In the genomic region with DNA sequence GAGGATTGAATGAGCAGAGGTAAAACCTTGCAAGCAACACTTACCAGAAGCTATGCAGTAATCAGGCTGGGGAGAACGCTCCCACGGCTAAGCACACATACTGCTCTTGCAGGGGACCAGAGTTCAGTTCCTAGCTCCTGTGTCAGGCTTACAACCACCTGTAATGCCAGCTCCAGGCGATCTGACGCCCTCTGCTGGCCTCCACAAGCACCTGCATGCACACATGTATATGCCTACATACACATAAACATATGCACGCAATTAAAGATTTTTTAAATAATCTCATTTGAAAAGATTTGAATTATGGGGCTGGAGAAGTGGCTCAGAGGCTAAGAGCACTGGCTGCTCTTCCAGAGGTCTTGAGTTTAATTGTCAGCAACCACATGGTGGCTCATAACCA, we compare ENCODE assay signal across 18 mouse cellular contexts. TPM values are rescaled to one million over a fixed set of nuclear protein-coding genes. Genes with fewer than 3 reads are reported as not detected.
DNase-seq lines count a peak whose midpoint lies in the region; ATAC-seq and TF ChIP-seq lines count a peak whose summit lies in the region.
"Had no signal": no experiment of that assay in that cellular context is flagged by ENCODE, and none has a peak within 500 bp of the region (broad histone marks: within the 10 kb centered on the region; RNA-seq: fewer than 3 reads in every experiment).

No protein-coding gene starts in this region.

- H3K4me2 ChIP-seq in kidney, postnatal 0 days (ENCODE audit: low read length), result no peak overlapping the region
- no peak overlapping the region for H3K4me2 ChIP-seq in lung, postnatal 0 days (replicated peaks; ENCODE audit: low read depth, low read length)
- no peak overlapping the region for H3K4me2 ChIP-seq in forebrain, embryonic 16.5 days (ENCODE audit: low read length)
- H3K4me2 ChIP-seq: limb, embryonic 13.5 days; midbrain, embryonic 12.5 days; neural tube, embryonic 15.5 days had no signal

- H3K4me3 ChIP-seq in kidney, postnatal 0 days (replicated peaks; ENCODE audit: low read depth, low read length), result no peak overlapping the region
- no peak overlapping the region for H3K4me3 ChIP-seq in lung, postnatal 0 days (ENCODE audit: low read depth, low read length)
- no peak overlapping the region for H3K4me3 ChIP-seq in ES-Bruce4 (ENCODE audit: low read depth, low read length)
- no peak overlapping the region for H3K4me3 ChIP-seq in forebrain, embryonic 16.5 days (replicated peaks; ENCODE audit: low read length)
- H3K4me3 ChIP-seq: erythroblast, embryonic 14.5 days; heart, embryonic 10.5 days; limb, embryonic 13.5 days; midbrain, embryonic 12.5 days; myocyte; neural tube, embryonic 15.5 days had no signal

- ATAC-seq in kidney, postnatal 0 days (replicated peaks; ENCODE audit: low FRiP score, low read depth), result no peak
- no peak for ATAC-seq in lung, postnatal 0 days
- ATAC-seq in forebrain, embryonic 16.5 days, result no peak
- ATAC-seq: forebrain, embryonic 14.5 days; inflammation-experienced regulatory T-cells, adult 6 months had no signal

- no peak overlapping the region for H3K9ac ChIP-seq in kidney, postnatal 0 days (ENCODE audit: low read depth, low read length)
- no peak overlapping the region for H3K9ac ChIP-seq in lung, postnatal 0 days (replicated peaks; ENCODE audit: low read depth)
- H3K9ac ChIP-seq in ES-Bruce4 (ENCODE audit: low read depth, poor library complexity, severe bottlenecking), result no peak overlapping the region
- no peak overlapping the region for H3K9ac ChIP-seq in forebrain, embryonic 16.5 days (replicated peaks; ENCODE audit: low read depth, low read length)
- H3K9ac ChIP-seq: limb, embryonic 13.5 days; midbrain, embryonic 12.5 days; neural tube, embryonic 15.5 days had no signal

- no peak for TF ChIP-seq POLR2A in ES-Bruce4 (IDR thresholded peaks at IDR 0.05; ENCODE audit: insufficient read depth, low read length)
- no peak for TF ChIP-seq POLR2A in brain, embryonic 14.5 days (IDR thresholded peaks at IDR 0.05; ENCODE audit: borderline replicate concordance, extremely low read depth, insufficient read depth, insufficient read length, poor library complexity, severe bottlenecking)

- no peaks in the 10 kb centered on the region for H3K27me3 ChIP-seq in kidney, postnatal 0 days (ENCODE audit: insufficient read depth, low read length)
- H3K27me3 ChIP-seq in lung, postnatal 0 days (replicated peaks; ENCODE audit: insufficient read depth, low read length), result no peaks in the 10 kb centered on the region
- H3K27me3 ChIP-seq in ES-Bruce4 (ENCODE audit: control insufficient read depth, insufficient read depth, low read length, poor library complexity, severe bottlenecking), result no peaks in the 10 kb centered on the region
- no peaks in the 10 kb centered on the region for H3K27me3 ChIP-seq in forebrain, embryonic 16.5 days (replicated peaks; ENCODE audit: control insufficient read depth, insufficient read depth, low read length)
- H3K27me3 ChIP-seq: limb, embryonic 13.5 days; midbrain, embryonic 12.5 days; neural tube, embryonic 15.5 days had no signal

- no peaks in the 10 kb centered on the region for H3K9me3 ChIP-seq in kidney, postnatal 0 days (replicated peaks; ENCODE audit: low read length)
- no peaks in the 10 kb centered on the region for H3K9me3 ChIP-seq in lung, postnatal 0 days (ENCODE audit: low read length)
- no peaks in the 10 kb centered on the region for H3K9me3 ChIP-seq in ES-Bruce4 (replicated peaks; ENCODE audit: control insufficient read depth, insufficient read depth, low read length, poor library complexity, severe bottlenecking)
- no peaks in the 10 kb centered on the region for H3K9me3 ChIP-seq in forebrain, embryonic 16.5 days (ENCODE audit: control insufficient read depth, low read length)
- H3K9me3 ChIP-seq: heart, embryonic 10.5 days; midbrain, embryonic 12.5 days; neural tube, embryonic 15.5 days had no signal

- no peak for TF ChIP-seq EP300 in lung, postnatal 0 days (IDR thresholded peaks at IDR 0.05)
- TF ChIP-seq EP300 in ES-Bruce4 (IDR thresholded peaks at IDR 0.05; ENCODE audit: insufficient read depth, low read depth, low read length), result no peak

- no peaks in the 10 kb centered on the region for H3K36me3 ChIP-seq in kidney, postnatal 0 days (ENCODE audit: insufficient read depth, low read length)
- no peaks in the 10 kb centered on the region for H3K36me3 ChIP-seq in lung, postnatal 0 days (ENCODE audit: insufficient read depth, low read length)
- no peaks in the 10 kb centered on the region for H3K36me3 ChIP-seq in ES-Bruce4 (ENCODE audit: control insufficient read depth, insufficient read depth, low read length, poor library complexity, severe bottlenecking)
- H3K36me3 ChIP-seq in forebrain, embryonic 16.5 days (ENCODE audit: control insufficient read depth, insufficient read depth), result no peaks in the 10 kb centered on the region
- H3K36me3 ChIP-seq: heart, embryonic 10.5 days; limb, embryonic 13.5 days; midbrain, embryonic 12.5 days had no signal

- no peak for DNase-seq in kidney, postnatal 0 days (ENCODE audit: low spot score)
- no peak for DNase-seq in kidney, adult 11 months
- DNase-seq in lung, postnatal 0 days (ENCODE audit: low spot score), result no peak
- no peak for DNase-seq in lung, postnatal 36 days
- DNase-seq in brain, embryonic 14.5 days (ENCODE audit: low read depth), result no peak
- DNase-seq: cerebellum, adult 9-10 months; heart, postnatal 10 days; kidney, postnatal 4 days had no signal

- 0 out of 2 replicates have a peak, but pooled peaks have one; percentile 22 for TF ChIP-seq CTCF in kidney, postnatal 0 days (IDR thresholded peaks at IDR 0.05; ENCODE audit: low read depth)
- peak; percentile 18; the same call in 1 of the 2 replicates for TF ChIP-seq CTCF in lung, postnatal 0 days (IDR thresholded peaks at IDR 0.05)
- peak; percentile 20 for TF ChIP-seq CTCF in ES-Bruce4 (IDR thresholded peaks at IDR 0.05; ENCODE audit: low read depth, low read length)
- TF ChIP-seq CTCF in brain, embryonic 14.5 days (IDR thresholded peaks at IDR 0.05; ENCODE audit: borderline replicate concordance, extremely low read depth, insufficient read depth, insufficient read length), result peak; percentile 9; the same call in 1 of the 2 replicates

- WGBS in kidney, postnatal 0 days, result 84% methylated on average over 5 of the region's 5 CpGs
- WGBS in lung, postnatal 0 days, result 78% methylated on average over 5 of the region's 5 CpGs
- 78% methylated on average over 5 of the region's 5 CpGs for WGBS in forebrain, embryonic 16.5 days

- no peaks in the 10 kb centered on the region for H3K4me1 ChIP-seq in kidney, postnatal 0 days (replicated peaks; ENCODE audit: insufficient read depth, low read length)
- H3K4me1 ChIP-seq in lung, postnatal 0 days (ENCODE audit: insufficient read depth, low read depth, low read length), result no peaks in the 10 kb centered on the region
- H3K4me1 ChIP-seq in ES-Bruce4 (ENCODE audit: control insufficient read depth, insufficient read depth, low read length), result no peaks in the 10 kb centered on the region
- H3K4me1 ChIP-seq in forebrain, embryonic 16.5 days (replicated peaks; ENCODE audit: control insufficient read depth, insufficient read depth, low read length), result peaks cover 8% of the 10 kb centered on the region

- no peak overlapping the region for H3K27ac ChIP-seq in kidney, postnatal 0 days
- no peak overlapping the region for H3K27ac ChIP-seq in lung, postnatal 0 days (ENCODE audit: low read length)
- H3K27ac ChIP-seq in ES-Bruce4 (ENCODE audit: insufficient read depth, low read length), result no peak overlapping the region
- H3K27ac ChIP-seq in forebrain, embryonic 16.5 days (ENCODE audit: low read length), result no peak overlapping the region
- H3K27ac ChIP-seq: heart, embryonic 10.5 days; limb, embryonic 13.5 days; midbrain, embryonic 12.5 days; neural tube, embryonic 15.5 days had no signal

RNA-seq across cellular contexts. Expression of gene Fam83d, which starts 25.5 kb away (rescaled TPM):
- polyA plus RNA-seq in kidney, postnatal 0 days (2015; fragmentation: Nextera tagmentation; extraction: Ambion mirVana), result 20.9 and 23.5 TPM in 2 replicates
- 4.5 and 5.5 TPM in 2 replicates for polyA plus RNA-seq in lung, postnatal 0 days (2015; fragmentation: Nextera tagmentation; extraction: Ambion mirVana)
- 22.4 and 24.7 TPM in 2 replicates for polyA plus RNA-seq in ES-Bruce4 (2011; ENCODE audit: insufficient read depth, insufficient read length, low read depth, missing spikeins)
- polyA plus RNA-seq in brain, embryonic 14.5 days (2012; rRNA removed), result 13.9 and 25.3 TPM in 2 replicates
- 18.5 and 20.6 TPM in 2 replicates for polyA plus RNA-seq in forebrain, embryonic 16.5 days (2015; fragmentation: Nextera tagmentation; extraction: Ambion mirVana)

RNA-seq across cellular contexts. Expression of gene Dhx35, which starts 52.2 kb away (rescaled TPM):
- 13.4 and 14.4 TPM in 2 replicates for polyA plus RNA-seq in kidney, postnatal 0 days (2015; fragmentation: Nextera tagmentation; extraction: Ambion mirVana)
- 5.6 and 6.4 TPM in 2 replicates for polyA plus RNA-seq in lung, postnatal 0 days (2015; fragmentation: Nextera tagmentation; extraction: Ambion mirVana)
- polyA plus RNA-seq in ES-Bruce4 (2011; ENCODE audit: insufficient read depth, insufficient read length, low read depth, missing spikeins), result 55.5 and 62.7 TPM in 2 replicates
- polyA plus RNA-seq in brain, embryonic 14.5 days (2012; rRNA removed), result 29.8 and 39.6 TPM in 2 replicates
- 16.5 and 17.7 TPM in 2 replicates for polyA plus RNA-seq in forebrain, embryonic 16.5 days (2015; fragmentation: Nextera tagmentation; extraction: Ambion mirVana)
